Mouse (Mus musculus) lung, embryonic 15.5 days (tissue): Measurements from ENCODE around the gene Amdhd2. TPM values are rescaled to one million over a fixed set of nuclear protein-coding genes. Genes with fewer than 3 reads are reported as not detected.
"Not testable (repeated sequence)": the region's sequence is repeated elsewhere in the genome, so short reads cannot be mapped to it uniquely, and the experiment has no call there.

ENCODE experiments used
- ATAC-seq: fragments of 200-750 bp; cut with Nextera tagmentation; 2 replicates; pipeline ENCODE4 v1.8.0; 2017; ENCODE audit warnings: moderate number of reproducible peaks, borderline replicate concordance; ENCODE audit not compliant: low FRiP score, low TSS enrichment; ENCODE audit errors: extremely low read depth
- H3K27ac ChIP-seq: fragments of 300-500 bp; sonication (generic); 2 replicates; pipeline ENCODE4 v1.5.1; 2015; ENCODE audit warnings: moderate library complexity, mild to moderate bottlenecking, inconsistent platforms
- H3K27me3 ChIP-seq: fragments of 300-500 bp; sonication (generic); 2 replicates; pipeline ENCODE4 v1.6.1; 2015; ENCODE audit warnings: inconsistent platforms
- H3K36me3 ChIP-seq: fragments of 300-500 bp; sonication (generic); 2 replicates; pipeline ENCODE4 v1.6.1; 2015; ENCODE audit warnings: inconsistent platforms
- H3K4me1 ChIP-seq: fragments of 300-500 bp; sonication (generic); 2 replicates; pipeline ENCODE4 v1.6.1; 2015; ENCODE audit warnings: inconsistent platforms
- H3K4me2 ChIP-seq: fragments of 300-500 bp; sonication (generic); 2 replicates; pipeline ENCODE4 v1.6.1; 2015; ENCODE audit warnings: inconsistent platforms, mild to moderate bottlenecking, moderate library complexity
- H3K4me3 ChIP-seq: fragments of 300-500 bp; sonication (generic); 2 replicates; pipeline ENCODE4 v1.5.1; 2015; ENCODE audit warnings: mild to moderate bottlenecking, inconsistent platforms
- H3K9ac ChIP-seq: fragments of 300-500 bp; sonication (generic); 2 replicates; pipeline ENCODE4 v1.6.1; 2015; ENCODE audit warnings: inconsistent platforms
- H3K9me3 ChIP-seq: fragments of 300-500 bp; sonication (generic); 2 replicates; pipeline ENCODE4 v1.6.1; 2016; ENCODE audit warnings: inconsistent platforms
- WGBS: fragments of 180-500 bp; shearing (Covaris S2); methylation state at CpG from one replicate; pipeline ENCODE4 v1.1.7; 2015; 5-methylcytosine and 5-hydroxymethylcytosine counted together
- polyA plus RNA-seq: library from polyadenylated mRNA; unstranded; fragments of >200 nt; fragmentation: Nextera tagmentation; extraction: Ambion mirVana; gene quantifications from 2 replicates; pipeline ENCODE4 v1.2.1, GENCODE M21; 2015

The Amdhd2 gene
- polyA plus RNA-seq, 1 experiment from 2014 or later: 33.2 TPM

- H3K4me1 ChIP-seq: peaks cover 15% of the 10 kb centered on the region
- H3K9ac ChIP-seq: peak overlapping the region; percentile 49; the same call in 1 of the 2 replicates
- H3K9me3 ChIP-seq: no peaks in the 10 kb centered on the region
- 20% methylated on average over 7 of the region's 7 CpGs for WGBS
- H3K36me3 ChIP-seq: no peaks in the 10 kb centered on the region
- peak overlapping the region; percentile 45 for H3K4me3 ChIP-seq
- no peak for ATAC-seq
- H3K4me2 ChIP-seq: peak overlapping the region; percentile 90
- no peak overlapping the region for H3K27ac ChIP-seq
- no peaks in the 10 kb centered on the region for H3K27me3 ChIP-seq
Measured at GRCm38 (mm10) chr17:24151382-24151781, 12.2 kb downstream of the Amdhd2 start.

DNA sequence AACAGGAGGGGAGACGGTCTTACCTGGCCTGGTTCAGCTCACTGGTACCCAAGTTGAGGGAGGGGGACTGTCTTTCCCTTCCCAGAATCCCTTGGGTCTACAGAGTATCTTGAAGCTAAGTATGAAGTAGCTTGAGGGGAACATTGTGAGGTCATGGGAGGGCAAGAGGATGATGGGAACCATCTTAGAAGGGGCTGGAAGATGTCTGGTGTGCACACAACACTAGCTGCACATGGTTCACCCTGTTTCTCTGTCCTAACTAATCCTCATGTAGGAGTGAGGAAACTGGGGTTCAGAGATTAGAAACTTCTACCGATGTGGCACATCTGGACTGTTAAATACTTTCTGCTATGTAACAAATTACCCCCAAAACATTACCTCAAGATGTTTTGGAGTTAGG lies 12.7 kb downstream of the Amdhd2 start, which contains the start of gene Pdpk1:
Gene Pdpk1 (minus strand): TSS at position 101 of the 400 bp plus-strand sequence.
- Histone ChIP-seq H3K4me2 (peak within 1 kb of the TSS; percentile 90), H3K9ac (peak within 1 kb of the TSS; percentile 49), H3K9me3 (no peaks in the 10 kb centered on the region), H3K36me3 (no peaks in the 10 kb centered on the region), H3K27me3 (no peaks in the 10 kb centered on the region), H3K4me3 (peak within 1 kb of the TSS; percentile 45), H3K4me1 (peaks cover 15% of the 10 kb centered on the region), H3K27ac (no peak within 1 kb of the TSS)
- ATAC-seq: no peak
- WGBS: 71% methylated on average over 2 of the region's 2 CpGs

DNA sequence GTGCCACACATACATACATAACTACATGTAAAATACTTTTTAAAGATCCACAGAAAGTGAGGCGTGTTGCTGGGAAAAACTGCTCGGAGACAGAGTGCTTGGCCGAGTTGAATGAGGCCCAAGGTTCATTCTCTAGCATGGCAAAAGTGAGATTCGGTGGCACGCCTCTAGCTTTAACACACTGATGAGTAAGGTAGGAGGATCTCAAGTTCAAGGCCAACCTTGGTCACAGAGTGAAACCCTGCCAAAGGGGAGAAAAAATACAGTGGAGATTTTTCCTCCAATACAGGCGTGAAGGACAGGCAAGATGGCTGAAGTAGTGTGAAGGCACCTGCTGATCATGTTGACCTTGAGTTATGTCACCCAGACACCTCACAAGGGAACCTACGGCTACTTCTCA lies 14.1 kb downstream of the Amdhd2 start:
- ATAC-seq: no peak
- H3K27me3 ChIP-seq: no peaks in the 10 kb centered on the region
- peaks cover 15% of the 10 kb centered on the region for H3K4me1 ChIP-seq
- WGBS: 83% methylated on average over 7 of the region's 7 CpGs
- no peaks in the 10 kb centered on the region for H3K9me3 ChIP-seq
- H3K4me3 ChIP-seq: no peak overlapping the region
- H3K27ac ChIP-seq: no peak overlapping the region
- H3K4me2 ChIP-seq: no peak overlapping the region
- no peak overlapping the region for H3K9ac ChIP-seq
- no peaks in the 10 kb centered on the region for H3K36me3 ChIP-seq

GRCm38 (mm10) chr17:24142897-24143296 lies 20.7 kb downstream of the Amdhd2 start:
- no peaks in the 10 kb centered on the region for H3K9me3 ChIP-seq
- H3K4me1 ChIP-seq: peaks cover 24% of the 10 kb centered on the region
- ATAC-seq: no peak
- H3K9ac ChIP-seq: no peak overlapping the region
- H3K4me3 ChIP-seq: no peak overlapping the region
- H3K36me3 ChIP-seq: no peaks in the 10 kb centered on the region
- H3K27me3 ChIP-seq: no peaks in the 10 kb centered on the region
- 34% methylated on average over 2 of the region's 2 CpGs for WGBS
- no peak overlapping the region for H3K27ac ChIP-seq
- H3K4me2 ChIP-seq: no peak overlapping the region

DNA sequence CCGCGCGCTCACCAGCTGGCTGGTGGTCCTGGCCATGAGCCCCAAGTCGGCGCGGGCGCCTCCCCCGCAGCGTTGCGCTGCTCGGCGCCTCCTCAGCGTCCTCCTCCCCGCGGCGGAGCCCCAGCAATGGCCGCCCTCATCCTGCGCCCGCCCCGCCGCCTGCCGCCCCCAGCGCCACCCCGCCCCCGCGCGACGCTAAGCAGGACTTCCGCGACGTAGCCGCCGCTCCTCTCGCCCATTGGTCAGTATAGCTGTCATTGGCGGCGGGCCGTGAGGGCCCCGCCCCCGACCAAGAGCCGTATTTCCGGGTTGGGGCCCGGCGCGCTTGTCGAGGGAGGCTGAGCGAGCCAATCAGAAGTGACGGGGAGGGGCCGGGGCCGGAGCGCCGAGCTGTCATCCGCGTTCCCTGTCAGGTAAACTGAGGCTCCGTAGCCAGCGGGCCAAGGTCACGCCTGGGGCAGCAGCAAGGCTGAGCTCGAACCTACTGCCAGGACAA lies 22.1 kb downstream of the Amdhd2 start:
- peak overlapping the region; percentile 74 for H3K27ac ChIP-seq
- H3K9ac ChIP-seq: peak overlapping the region; percentile 83
- H3K4me3 ChIP-seq: peak overlapping the region; percentile 77
- no peaks in the 10 kb centered on the region for H3K27me3 ChIP-seq
- H3K4me1 ChIP-seq: peaks cover 30% of the 10 kb centered on the region
- H3K9me3 ChIP-seq: no peaks in the 10 kb centered on the region
- H3K36me3 ChIP-seq: no peaks in the 10 kb centered on the region
- ATAC-seq: peak; percentile 98
- H3K4me2 ChIP-seq: peak overlapping the region; percentile 84
- under 1% methylated on average over 56 of the region's 57 CpGs for WGBS

DNA sequence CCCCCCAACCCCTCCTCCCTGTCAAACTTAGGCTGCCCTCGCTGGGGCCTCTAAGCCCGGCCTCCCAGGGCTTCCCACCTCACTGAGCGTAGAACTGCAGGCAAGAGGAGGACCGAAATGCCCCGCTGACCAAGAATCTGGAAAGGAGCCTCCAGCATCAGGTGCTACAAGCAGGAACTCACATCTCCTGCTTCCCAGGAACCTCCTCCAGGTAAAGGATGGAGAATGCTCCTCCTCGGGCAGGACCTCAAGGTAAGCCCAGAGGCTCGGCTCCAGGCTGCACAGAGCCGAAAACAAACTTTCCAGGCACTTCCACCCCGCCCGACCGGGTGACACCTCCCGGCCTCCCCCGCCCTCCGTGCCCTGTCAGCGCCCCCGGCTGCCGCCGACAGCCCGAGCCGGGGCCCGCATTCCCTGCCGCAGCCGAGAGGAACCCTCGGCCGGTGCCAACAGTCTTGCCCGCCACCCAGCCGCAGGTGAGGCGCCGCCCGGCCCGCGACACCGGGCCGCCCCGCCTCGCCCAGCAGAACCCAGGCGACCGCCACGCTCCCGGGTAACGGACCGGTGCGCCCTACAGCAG lies 22.6 kb downstream of the Amdhd2 start:
- Histone ChIP-seq H3K9ac (peak overlapping the region; percentile 83), H3K9me3 (no peaks in the 10 kb centered on the region), H3K4me3 (peak overlapping the region; percentile 77), H3K27ac (peak overlapping the region; percentile 74), H3K4me1 (peaks cover 30% of the 10 kb centered on the region), H3K27me3 (no peaks in the 10 kb centered on the region), H3K36me3 (no peaks in the 10 kb centered on the region), H3K4me2 (peak overlapping the region; percentile 81)
- peak; percentile 46 for ATAC-seq
- under 1% methylated on average over 41 of the region's 43 CpGs for WGBS

DNA sequence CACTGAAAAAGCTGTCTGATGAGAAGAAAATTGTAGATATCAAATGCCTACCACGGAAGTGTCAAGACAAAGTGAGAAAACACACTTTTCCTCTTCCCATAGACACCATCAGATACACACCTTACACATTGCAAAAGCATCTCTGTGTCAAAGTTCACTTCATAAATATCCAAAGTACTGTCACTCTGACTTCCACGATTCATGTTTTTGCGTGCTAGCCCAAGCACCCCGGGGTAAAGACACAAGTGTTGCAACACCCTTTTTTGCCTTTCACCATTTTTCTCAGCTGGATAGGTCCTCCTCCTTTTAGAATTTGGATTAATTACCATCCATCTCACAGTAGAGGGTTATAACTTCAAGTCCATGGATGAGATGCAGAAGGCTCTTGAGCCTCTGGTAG lies 23.6 kb downstream of the Amdhd2 start:
- Histone ChIP-seq H3K9ac (peak overlapping the region; percentile 83), H3K4me3 (peak overlapping the region; percentile 77), H3K27ac (no peak overlapping the region), H3K4me1 (peaks cover 30% of the 10 kb centered on the region), H3K9me3 (no peaks in the 10 kb centered on the region), H3K27me3 (no peaks in the 10 kb centered on the region), H3K4me2 (peak overlapping the region; percentile 81), H3K36me3 (no peaks in the 10 kb centered on the region)
- no peak for ATAC-seq
- WGBS: 78% methylated on average over 4 of the region's 4 CpGs

DNA sequence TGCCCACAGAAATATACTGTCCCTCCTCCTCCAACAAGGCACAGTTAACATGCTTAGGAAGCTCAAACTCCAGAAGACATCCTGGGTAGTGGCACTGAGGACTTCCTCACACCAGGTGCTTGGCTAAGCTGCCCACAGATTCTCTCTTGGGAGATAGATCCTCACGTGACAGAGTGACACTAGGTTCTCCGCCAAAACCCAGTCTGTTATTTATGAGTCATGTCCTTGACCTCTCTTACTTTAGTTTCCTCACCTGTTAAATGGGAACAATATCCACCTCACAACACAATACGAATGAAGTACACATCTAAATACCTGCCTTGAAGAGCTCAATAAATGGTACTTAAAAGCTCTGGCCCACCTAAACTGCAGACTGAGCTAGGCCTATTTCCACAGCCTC lies 24.3 kb downstream of the Amdhd2 start:
- H3K27ac ChIP-seq: no peak overlapping the region
- H3K27me3 ChIP-seq: no peaks in the 10 kb centered on the region
- H3K4me2 ChIP-seq: no peak overlapping the region
- peaks cover 30% of the 10 kb centered on the region for H3K4me1 ChIP-seq
- H3K9ac ChIP-seq: no peak overlapping the region
- 77% methylated on average over 3 of the region's 3 CpGs for WGBS
- no peak for ATAC-seq
- no peaks in the 10 kb centered on the region for H3K9me3 ChIP-seq
- no peaks in the 10 kb centered on the region for H3K36me3 ChIP-seq
- no peak overlapping the region for H3K4me3 ChIP-seq

GRCm38 (mm10) chr17:24137226-24137880 lies 26.2 kb downstream of the Amdhd2 start:
- H3K4me3 ChIP-seq: no peak overlapping the region
- no peak overlapping the region for H3K27ac ChIP-seq
- 0 out of 2 replicates have a peak, but pooled peaks cover 5% of the 10 kb centered on the region for H3K36me3 ChIP-seq
- peaks cover 29% of the 10 kb centered on the region for H3K4me1 ChIP-seq
- 58% methylated on average over 2 of the region's 2 CpGs for WGBS
- no peak overlapping the region for H3K9ac ChIP-seq
- H3K4me2 ChIP-seq: no peak overlapping the region
- H3K27me3 ChIP-seq: no peaks in the 10 kb centered on the region
- no peaks in the 10 kb centered on the region for H3K9me3 ChIP-seq
- ATAC-seq: no peak

DNA sequence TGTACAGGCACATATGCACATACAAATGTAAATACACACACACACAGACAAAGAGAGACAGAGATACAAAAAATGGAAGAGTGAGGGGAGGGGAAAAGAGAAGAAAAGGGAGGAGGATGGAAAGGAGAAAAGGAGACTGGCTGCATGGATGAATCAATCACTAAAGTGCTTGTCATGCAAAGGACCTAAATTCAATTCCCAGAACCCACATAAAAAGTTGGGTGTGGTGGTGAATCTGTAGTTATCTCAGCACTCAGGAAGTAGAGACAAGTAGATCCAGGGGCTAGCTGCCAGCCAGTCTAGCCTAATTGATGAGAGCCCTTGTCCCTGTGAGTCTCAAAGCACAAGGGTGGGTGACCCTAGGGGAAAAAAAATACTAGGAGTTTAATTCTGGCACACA lies 29.5 kb downstream of the Amdhd2 start:
- no peak overlapping the region for H3K4me3 ChIP-seq
- no peaks in the 10 kb centered on the region for H3K27me3 ChIP-seq
- 0 out of 2 replicates have a peak, but pooled peaks cover 5% of the 10 kb centered on the region for H3K36me3 ChIP-seq
- no peak overlapping the region for H3K27ac ChIP-seq
- H3K4me2 ChIP-seq: no peak overlapping the region
- no peak overlapping the region for H3K9ac ChIP-seq
- no peaks in the 10 kb centered on the region for H3K9me3 ChIP-seq
- no peak for ATAC-seq
- peaks cover 12% of the 10 kb centered on the region; the same call in 1 of the 2 replicates for H3K4me1 ChIP-seq

DNA sequence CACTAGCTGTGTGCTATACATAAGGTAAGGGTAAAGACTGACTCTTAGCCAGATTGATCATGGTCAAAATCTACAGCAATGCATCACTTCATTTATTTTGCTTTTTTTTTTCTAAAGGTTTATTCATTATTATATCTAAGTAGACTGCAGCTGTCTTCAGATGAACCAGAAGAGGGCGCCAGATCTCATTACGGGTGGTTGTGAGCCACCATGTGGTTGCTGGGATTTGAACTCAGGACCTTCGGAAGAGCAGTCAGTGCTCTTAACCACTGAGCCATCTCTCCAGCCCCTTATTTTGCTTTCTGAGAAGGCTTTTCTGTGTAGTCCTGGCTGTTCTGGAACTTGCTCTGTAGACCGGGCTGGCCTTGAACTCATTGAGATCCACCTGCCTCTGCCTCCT lies 30.6 kb downstream of the Amdhd2 start:
- not testable (repeated sequence) for H3K36me3 ChIP-seq, H3K9me3 ChIP-seq, H3K9ac ChIP-seq, ATAC-seq, H3K4me3 ChIP-seq, H3K4me2 ChIP-seq, H3K27ac ChIP-seq, H3K27me3 ChIP-seq
- 81% methylated on average over 4 of the region's 4 CpGs for WGBS
- peaks cover 10% of the 10 kb centered on the region; the same call in 1 of the 2 replicates for H3K4me1 ChIP-seq

DNA sequence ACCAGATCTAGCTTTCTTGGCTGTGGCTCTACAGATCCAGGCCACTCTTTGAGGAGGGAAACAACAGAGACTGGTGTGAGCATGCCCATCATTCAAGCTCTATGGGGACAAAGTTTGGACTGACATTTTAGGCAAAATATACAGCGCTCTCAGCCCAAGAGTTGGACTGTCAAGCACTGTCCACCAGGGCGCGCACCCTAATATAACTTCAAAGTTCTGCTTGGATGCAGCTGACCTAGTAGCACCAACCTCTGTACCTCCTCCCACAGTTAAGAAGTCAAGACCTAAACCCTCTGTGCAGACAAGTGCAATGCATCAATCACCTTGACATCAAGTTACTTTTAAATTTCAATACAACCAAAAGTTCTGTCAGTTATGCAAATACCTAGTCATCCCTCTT lies 32.0 kb downstream of the Amdhd2 start:
- Histone ChIP-seq H3K4me2 (no peak overlapping the region), H3K36me3 (0 out of 2 replicates have a peak, but pooled peaks cover 5% of the 10 kb centered on the region), H3K4me3 (no peak overlapping the region), H3K27me3 (no peaks in the 10 kb centered on the region), H3K9me3 (no peaks in the 10 kb centered on the region), H3K27ac (no peak overlapping the region), H3K9ac (no peak overlapping the region), H3K4me1 (0 out of 2 replicates have a peak, but pooled peaks cover 4% of the 10 kb centered on the region)
- no peak for ATAC-seq
- WGBS: 89% methylated on average over 3 of the region's 3 CpGs
